Mouse (Mus musculus): ENCODE results near the gene Tph1. TPM values are rescaled to one million over a fixed set of nuclear protein-coding genes. Genes with fewer than 3 reads are reported as not detected.
"Not testable (repeated sequence)": the region's sequence is repeated elsewhere in the genome, so short reads cannot be mapped to it uniquely, and the experiment has no call there.

Tph1 gene
- polyA plus RNA-seq, 1 experiment from 2014 or later: 0.97 TPM

DNA sequence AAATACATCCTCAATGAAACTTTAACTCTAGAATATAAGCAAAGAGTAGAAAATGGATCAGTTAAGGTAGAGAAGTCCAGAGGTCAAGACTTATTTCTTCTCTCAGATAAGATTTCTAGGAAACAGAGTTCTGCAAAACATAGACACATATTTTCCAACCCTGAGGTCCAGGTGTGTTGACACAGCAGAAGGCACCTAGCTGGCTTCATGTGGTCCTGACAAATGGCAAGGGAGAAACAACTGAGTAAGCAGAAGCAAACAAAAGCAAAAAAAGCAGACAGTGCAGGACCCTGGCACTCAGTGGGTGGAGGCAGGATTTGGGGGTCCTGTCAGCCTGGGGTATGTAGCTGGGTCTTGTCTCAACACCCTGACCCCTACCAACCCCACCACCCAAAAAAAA, 8.4 kb upstream of the Tph1 start:
- H3K4me3 ChIP-seq (replicated peaks): no peak overlapping the region
- no peak overlapping the region for H3K9ac ChIP-seq
- H3K9me3 ChIP-seq: no peaks in the 10 kb centered on the region
- H3K4me1 ChIP-seq (replicated peaks): 0 out of 2 replicates have a peak, but pooled peaks cover 3% of the 10 kb centered on the region
- H3K4me2 ChIP-seq (replicated peaks): no peak overlapping the region
- H3K27me3 ChIP-seq (replicated peaks): no peaks in the 10 kb centered on the region
- no peak for ATAC-seq
- no peaks in the 10 kb centered on the region for H3K36me3 ChIP-seq
- H3K27ac ChIP-seq: no peak overlapping the region

DNA sequence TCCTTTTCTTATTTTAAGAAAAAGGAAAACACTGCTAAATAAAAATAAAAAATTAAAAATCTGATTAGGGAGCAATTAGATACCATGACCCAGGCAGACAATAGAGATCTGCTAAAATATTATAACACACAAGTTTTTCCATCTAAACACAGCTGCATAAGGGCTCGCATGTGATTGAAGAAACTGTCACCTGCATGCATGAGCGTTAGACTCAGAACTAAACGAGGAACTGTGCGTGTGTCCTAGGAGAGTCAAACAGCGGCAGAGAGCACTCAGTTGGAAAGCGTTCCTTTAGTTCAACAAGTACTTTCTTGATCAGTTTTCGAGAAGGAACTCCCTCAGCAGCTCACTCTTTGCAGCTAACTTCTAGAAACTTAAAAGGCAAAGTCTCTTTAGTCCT, 6.7 kb upstream of the Tph1 start:
- not testable (repeated sequence) for H3K27ac ChIP-seq; H3K36me3 ChIP-seq; ATAC-seq; H3K27me3 ChIP-seq (replicated peaks); H3K4me1 ChIP-seq (replicated peaks); H3K4me3 ChIP-seq (replicated peaks); H3K9ac ChIP-seq; H3K4me2 ChIP-seq (replicated peaks); H3K9me3 ChIP-seq
- WGBS: 79% methylated on average over 7 of the region's 7 CpGs

- H3K9me3 ChIP-seq: no peaks in the 10 kb centered on the region
- no peak overlapping the region for H3K9ac ChIP-seq
- no peak overlapping the region for H3K4me2 ChIP-seq (replicated peaks)
- H3K27me3 ChIP-seq (replicated peaks): no peaks in the 10 kb centered on the region
- WGBS: 67% methylated on average over 3 of the region's 3 CpGs
- H3K4me3 ChIP-seq (replicated peaks): no peak overlapping the region
- H3K36me3 ChIP-seq: no peaks in the 10 kb centered on the region
- no peak for ATAC-seq
- 0 out of 2 replicates have a peak, but pooled peaks cover 3% of the 10 kb centered on the region for H3K4me1 ChIP-seq (replicated peaks)
- no peak overlapping the region for H3K27ac ChIP-seq
Measured at GRCm38 (mm10) chr7:46678417-46678816, 6.1 kb upstream of the Tph1 start.

- Histone ChIP-seq H3K9me3 (no peaks in the 10 kb centered on the region), H3K4me2 (replicated peaks) (no peak overlapping the region), H3K27ac (no peak overlapping the region), H3K36me3 (no peaks in the 10 kb centered on the region), H3K27me3 (replicated peaks) (no peaks in the 10 kb centered on the region), H3K4me3 (replicated peaks) (no peak overlapping the region), H3K4me1 (replicated peaks) (0 out of 2 replicates have a peak, but pooled peaks cover 3% of the 10 kb centered on the region), H3K9ac (no peak overlapping the region)
- ATAC-seq: no peak
- WGBS: 51% methylated on average over 5 of the region's 5 CpGs
Measured at GRCm38 (mm10) chr7:46676808-46677360, 4.5 kb upstream of the Tph1 start.

DNA sequence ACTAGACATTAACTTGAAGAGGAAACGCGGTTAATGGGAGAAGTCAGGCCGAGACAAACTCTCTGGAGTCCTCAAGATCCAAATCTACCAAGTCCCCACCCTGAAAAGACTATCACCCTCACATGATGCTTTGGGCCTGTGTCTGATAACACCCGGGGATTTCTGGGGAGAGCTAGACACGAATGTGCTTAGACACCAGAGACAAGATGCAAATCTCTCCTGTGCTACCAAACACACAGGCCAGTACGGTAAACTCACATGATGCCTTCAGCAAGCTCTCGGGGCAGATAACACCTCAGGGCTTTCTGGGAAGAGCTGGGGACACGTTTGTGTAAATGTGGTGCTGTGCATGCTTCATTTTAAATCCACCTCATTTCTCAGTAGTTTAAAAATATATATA, 3.5 kb upstream of the Tph1 start:
- 81% methylated on average over 8 of the region's 8 CpGs for WGBS
- H3K4me1 ChIP-seq (replicated peaks): 0 out of 2 replicates have a peak, but pooled peaks cover 3% of the 10 kb centered on the region
- no peak overlapping the region for H3K9ac ChIP-seq
- no peak overlapping the region for H3K4me3 ChIP-seq (replicated peaks)
- no peak overlapping the region for H3K4me2 ChIP-seq (replicated peaks)
- H3K27ac ChIP-seq: no peak overlapping the region
- no peaks in the 10 kb centered on the region for H3K27me3 ChIP-seq (replicated peaks)
- no peaks in the 10 kb centered on the region for H3K9me3 ChIP-seq
- ATAC-seq: no peak
- no peaks in the 10 kb centered on the region for H3K36me3 ChIP-seq

DNA sequence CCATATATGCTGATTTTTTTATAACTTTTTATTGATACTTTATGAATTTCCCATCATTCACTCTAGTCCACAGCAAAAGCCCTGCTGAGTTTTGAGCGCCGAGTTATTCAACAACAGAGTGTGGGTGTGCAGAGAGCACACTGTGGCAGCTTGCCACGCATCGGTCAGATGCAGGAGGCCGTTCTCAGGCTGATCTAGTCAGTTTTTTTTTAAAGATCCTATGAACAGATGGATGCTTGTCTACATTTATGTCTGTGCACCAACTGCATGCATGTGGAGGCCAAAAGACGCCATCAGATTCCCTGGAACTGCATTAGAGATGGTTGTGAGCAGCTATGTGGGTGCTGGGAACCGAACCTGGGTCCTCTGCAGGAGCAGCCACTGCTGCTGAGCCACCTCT, 2.7 kb upstream of the Tph1 start:
- Histone ChIP-seq H3K9me3 (no peaks in the 10 kb centered on the region), H3K4me1 (replicated peaks) (0 out of 2 replicates have a peak, but pooled peaks cover 3% of the 10 kb centered on the region), H3K9ac (no peak overlapping the region), H3K27ac (no peak overlapping the region), H3K27me3 (replicated peaks) (no peaks in the 10 kb centered on the region), H3K4me2 (replicated peaks) (no peak overlapping the region), H3K4me3 (replicated peaks) (no peak overlapping the region), H3K36me3 (no peaks in the 10 kb centered on the region)
- no peak for ATAC-seq
- WGBS: 94% methylated on average over 7 of the region's 7 CpGs

DNA sequence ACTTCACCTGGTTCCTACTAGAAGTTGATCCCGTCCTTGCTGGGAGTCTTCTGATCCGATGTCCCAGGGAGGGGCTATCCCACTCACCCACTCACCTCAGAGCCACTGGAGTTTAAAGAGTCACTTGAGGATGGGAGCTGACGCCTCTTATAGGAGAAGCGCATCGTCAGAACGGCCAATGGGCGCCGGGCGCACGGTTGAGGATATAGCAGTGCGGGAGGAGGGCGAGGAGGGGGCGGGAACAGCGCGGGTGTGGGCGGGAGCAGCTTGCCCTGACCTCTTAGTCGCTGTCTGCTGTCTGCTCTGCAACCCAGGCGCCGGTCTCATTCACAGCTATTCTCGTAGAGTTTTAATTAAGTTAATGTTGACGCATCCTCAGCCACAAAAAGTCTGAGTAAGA, 5.1 kb downstream of the Tph1 start:
- no peak overlapping the region for H3K9ac ChIP-seq
- H3K4me3 ChIP-seq (replicated peaks): no peak overlapping the region; the same call in 1 of the 2 replicates
- peak; percentile 55 for ATAC-seq
- H3K36me3 ChIP-seq: no peaks in the 10 kb centered on the region
- H3K4me2 ChIP-seq (replicated peaks): peak overlapping the region; percentile 39
- H3K9me3 ChIP-seq: no peaks in the 10 kb centered on the region
- H3K4me1 ChIP-seq (replicated peaks): peaks cover 3% of the 10 kb centered on the region; the same call in 1 of the 2 replicates
- WGBS: 1% methylated on average over 21 of the region's 21 CpGs
- no peak overlapping the region for H3K27ac ChIP-seq
- peaks cover 13% of the 10 kb centered on the region for H3K27me3 ChIP-seq (replicated peaks)

- H3K9me3 ChIP-seq: no peaks in the 10 kb centered on the region
- H3K4me3 ChIP-seq (replicated peaks): no peak overlapping the region
- no peak overlapping the region for H3K27ac ChIP-seq
- no peak overlapping the region for H3K9ac ChIP-seq
- H3K27me3 ChIP-seq (replicated peaks): peaks cover 13% of the 10 kb centered on the region
- WGBS: 35% methylated on average over 9 of the region's 9 CpGs
- peaks cover 3% of the 10 kb centered on the region; the same call in 1 of the 2 replicates for H3K4me1 ChIP-seq (replicated peaks)
- no peaks in the 10 kb centered on the region for H3K36me3 ChIP-seq
- no peak for ATAC-seq
- H3K4me2 ChIP-seq (replicated peaks): no peak overlapping the region
Measured at GRCm38 (mm10) chr7:46665236-46665635, 7.1 kb downstream of the Tph1 start.

GRCm38 (mm10) chr7:46661591-46662090, 10.7 kb downstream of the Tph1 start:
- H3K4me1 ChIP-seq (replicated peaks): no peaks in the 10 kb centered on the region
- H3K4me3 ChIP-seq (replicated peaks): no peak overlapping the region
- no peak overlapping the region for H3K9ac ChIP-seq
- peaks cover 7% of the 10 kb centered on the region; the same call in 1 of the 2 replicates for H3K27me3 ChIP-seq (replicated peaks)
- H3K4me2 ChIP-seq (replicated peaks): no peak overlapping the region
- ATAC-seq: no peak
- H3K36me3 ChIP-seq: no peaks in the 10 kb centered on the region
- no peaks in the 10 kb centered on the region for H3K9me3 ChIP-seq
- WGBS: 49% methylated on average over 18 of the region's 18 CpGs
- H3K27ac ChIP-seq: no peak overlapping the region

GRCm38 (mm10) chr7:46652279-46652678, 20.1 kb downstream of the Tph1 start:
- Histone ChIP-seq H3K9ac (no peak overlapping the region), H3K4me3 (replicated peaks) (no peak overlapping the region), H3K36me3 (no peaks in the 10 kb centered on the region), H3K9me3 (no peaks in the 10 kb centered on the region), H3K4me1 (replicated peaks) (no peaks in the 10 kb centered on the region), H3K27me3 (replicated peaks) (no peaks in the 10 kb centered on the region; the same call in 1 of the 2 replicates), H3K4me2 (replicated peaks) (no peak overlapping the region), H3K27ac (no peak overlapping the region)
- 63% methylated on average over 2 of the region's 2 CpGs for WGBS
- no peak for ATAC-seq

DNA sequence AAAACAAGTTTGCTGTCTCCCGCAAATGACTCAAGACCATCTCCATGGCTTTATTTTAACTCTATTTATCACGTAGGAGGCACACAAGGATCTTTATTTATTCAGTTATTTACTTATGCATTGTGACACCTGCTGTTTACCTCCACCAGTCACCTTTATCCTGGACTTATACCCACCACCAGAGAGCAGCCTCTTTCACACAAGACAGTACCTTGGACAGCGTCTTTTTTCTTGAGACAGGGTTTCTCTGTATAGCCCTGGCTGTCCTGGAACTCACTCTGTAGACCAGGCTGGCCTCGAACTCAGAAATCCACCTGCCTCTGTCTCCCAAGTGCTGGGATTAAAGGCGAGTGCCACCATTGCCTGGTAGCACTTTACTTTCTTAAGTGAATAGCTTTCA, 22.1 kb downstream of the Tph1 start:
- H3K4me3 ChIP-seq (replicated peaks); H3K4me2 ChIP-seq (replicated peaks); H3K27me3 ChIP-seq (replicated peaks); H3K9ac ChIP-seq; H3K9me3 ChIP-seq; H3K4me1 ChIP-seq (replicated peaks); H3K36me3 ChIP-seq; H3K27ac ChIP-seq; ATAC-seq: not testable (repeated sequence)
- WGBS: 41% methylated on average over 5 of the region's 5 CpGs

- Histone ChIP-seq H3K9me3 (no peaks in the 10 kb centered on the region), H3K27ac (no peak overlapping the region), H3K4me1 (replicated peaks) (no peaks in the 10 kb centered on the region), H3K9ac (no peak overlapping the region), H3K36me3 (no peaks in the 10 kb centered on the region), H3K27me3 (replicated peaks) (no peaks in the 10 kb centered on the region), H3K4me3 (replicated peaks) (no peak overlapping the region), H3K4me2 (replicated peaks) (no peak overlapping the region)
- no peak for ATAC-seq
- 64% methylated on average over 4 of the region's 4 CpGs for WGBS
Measured at GRCm38 (mm10) chr7:46648431-46649140, 23.8 kb downstream of the Tph1 start.

GRCm38 (mm10) chr7:46643172-46643571, 29.2 kb downstream of the Tph1 start:
- no peak for ATAC-seq
- no peak overlapping the region for H3K9ac ChIP-seq
- H3K27ac ChIP-seq: no peak overlapping the region
- H3K4me1 ChIP-seq (replicated peaks): peaks cover 10% of the 10 kb centered on the region; the same call in 1 of the 2 replicates
- no peaks in the 10 kb centered on the region; the same call in 1 of the 2 replicates for H3K27me3 ChIP-seq (replicated peaks)
- no peaks in the 10 kb centered on the region for H3K9me3 ChIP-seq
- WGBS: 80% methylated on average over 1 of the region's 1 CpGs
- H3K36me3 ChIP-seq: no peaks in the 10 kb centered on the region
- H3K4me2 ChIP-seq (replicated peaks): no peak overlapping the region
- no peak overlapping the region for H3K4me3 ChIP-seq (replicated peaks)
